Mouse (Mus musculus): ENCODE results near the gene Gatc. TPM values are rescaled to one million over a fixed set of nuclear protein-coding genes. Genes with fewer than 3 reads are reported as not detected.

The Gatc gene
- polyA plus RNA-seq, 1 experiment from 2014 or later, result 37.5 TPM

GRCm38 (mm10) chr5:115351348-115351747 is 10.4 kb upstream of the Gatc start:
- Histone ChIP-seq H3K9me3 (ENCODE audit: low read depth, low read length) (no peaks in the 10 kb centered on the region; the same call in 1 of the 2 replicates), H3K4me3 (ENCODE audit: low read depth, low read length) (no peak overlapping the region), H3K9ac (no peak overlapping the region), H3K4me1 (ENCODE audit: insufficient read depth) (peaks cover 4% of the 10 kb centered on the region; the same call in 1 of the 2 replicates), H3K27me3 (ENCODE audit: insufficient read depth, low read length) (no peaks in the 10 kb centered on the region), H3K36me3 (ENCODE audit: insufficient read depth) (peaks cover 3% of the 10 kb centered on the region; the same call in 1 of the 2 replicates), H3K27ac (ENCODE audit: low read depth) (no peak overlapping the region), H3K4me2 (no peak overlapping the region)
- 79% methylated on average over 5 of the region's 5 CpGs for WGBS
- no peak for ATAC-seq (ENCODE audit: insufficient read depth)
- TF ChIP-seq CTCF (IDR thresholded peaks at IDR 0.05; ENCODE audit: low read depth), result 0 out of 2 replicates have a peak, but pooled peaks have one; percentile 6
- no peak for DNase-seq

- Histone ChIP-seq H3K4me1 (ENCODE audit: insufficient read depth) (peaks cover 4% of the 10 kb centered on the region; the same call in 1 of the 2 replicates), H3K4me3 (ENCODE audit: low read depth, low read length) (peak overlapping the region; percentile 91), H3K27ac (ENCODE audit: low read depth) (peak overlapping the region; percentile 67), H3K9ac (peak overlapping the region; percentile 71), H3K27me3 (ENCODE audit: insufficient read depth, low read length) (no peaks in the 10 kb centered on the region), H3K4me2 (peak overlapping the region; percentile 87), H3K36me3 (ENCODE audit: insufficient read depth) (peaks cover 24% of the 10 kb centered on the region), H3K9me3 (ENCODE audit: low read depth, low read length) (no peaks in the 10 kb centered on the region; the same call in 1 of the 2 replicates)
- no peak for TF ChIP-seq CTCF (IDR thresholded peaks at IDR 0.05; ENCODE audit: low read depth)
- WGBS, result 1% methylated on average over 18 of the region's 18 CpGs
- DNase-seq (no peak), ATAC-seq (ENCODE audit: insufficient read depth) (no peak; the same call in 1 of the 2 replicates)
Measured at GRCm38 (mm10) chr5:115349225-115349555, 8.2 kb upstream of the Gatc start.

- Histone ChIP-seq H3K4me2 (peak within 1 kb of the TSS; percentile 87), H3K4me3 (ENCODE audit: low read depth, low read length) (peak within 1 kb of the TSS; percentile 91), H3K27me3 (ENCODE audit: insufficient read depth, low read length) (no peaks in the 10 kb centered on the region), H3K27ac (ENCODE audit: low read depth) (peak within 1 kb of the TSS; percentile 67), H3K9ac (peak within 1 kb of the TSS; percentile 71), H3K4me1 (ENCODE audit: insufficient read depth) (peaks cover 4% of the 10 kb centered on the region; the same call in 1 of the 2 replicates), H3K36me3 (ENCODE audit: insufficient read depth) (peaks cover 29% of the 10 kb centered on the region), H3K9me3 (ENCODE audit: low read depth, low read length) (no peaks in the 10 kb centered on the region; the same call in 1 of the 2 replicates)
- TF ChIP-seq CTCF (IDR thresholded peaks at IDR 0.05; ENCODE audit: low read depth), result peak; percentile 35; the same call in 1 of the 2 replicates
- DNase-seq (peak; percentile 100), ATAC-seq (ENCODE audit: insufficient read depth) (peak; percentile 92)
- under 1% methylated on average over 73 of the region's 74 CpGs for WGBS
Measured at GRCm38 (mm10) chr5:115348546-115349224, 7.7 kb upstream of the Gatc start, which contains the start of gene Cox6a1. TSS of gene Cox6a1 (minus strand) at chr5:115348981.

- ATAC-seq (ENCODE audit: insufficient read depth) (peak; percentile 59; the same call in 1 of the 2 replicates), DNase-seq (peak; percentile 92)
- Histone ChIP-seq H3K27ac (ENCODE audit: low read depth) (no peak overlapping the region), H3K9ac (peak overlapping the region; percentile 28; the same call in 1 of the 2 replicates), H3K27me3 (ENCODE audit: insufficient read depth, low read length) (no peaks in the 10 kb centered on the region), H3K9me3 (ENCODE audit: low read depth, low read length) (no peaks in the 10 kb centered on the region; the same call in 1 of the 2 replicates), H3K4me1 (ENCODE audit: insufficient read depth) (peaks cover 4% of the 10 kb centered on the region; the same call in 1 of the 2 replicates), H3K4me2 (peak overlapping the region; percentile 87), H3K4me3 (ENCODE audit: low read depth, low read length) (peak overlapping the region; percentile 91), H3K36me3 (ENCODE audit: insufficient read depth) (peaks cover 41% of the 10 kb centered on the region)
- TF ChIP-seq CTCF (IDR thresholded peaks at IDR 0.05; ENCODE audit: low read depth), result peak; percentile 88
- WGBS, result under 1% methylated on average over 5 of the region's 5 CpGs
Measured at GRCm38 (mm10) chr5:115347564-115347963, 6.6 kb upstream of the Gatc start.

- Histone ChIP-seq H3K36me3 (ENCODE audit: insufficient read depth) (peaks cover 43% of the 10 kb centered on the region), H3K4me2 (peak overlapping the region; percentile 87), H3K27ac (ENCODE audit: low read depth) (no peak overlapping the region; the same call in 1 of the 2 replicates), H3K27me3 (ENCODE audit: insufficient read depth, low read length) (no peaks in the 10 kb centered on the region), H3K4me1 (ENCODE audit: insufficient read depth) (no peaks in the 10 kb centered on the region; the same call in 1 of the 2 replicates), H3K9ac (peak overlapping the region; percentile 88), H3K4me3 (ENCODE audit: low read depth, low read length) (peak overlapping the region; percentile 88), H3K9me3 (ENCODE audit: low read depth, low read length) (no peaks in the 10 kb centered on the region)
- WGBS, result 10% methylated on average over 36 of the region's 36 CpGs
- no peak for TF ChIP-seq CTCF (IDR thresholded peaks at IDR 0.05; ENCODE audit: low read depth)
- no peak for DNase-seq
- ATAC-seq (ENCODE audit: insufficient read depth), result no peak
Measured at GRCm38 (mm10) chr5:115341314-115342165, 562 bp upstream of the Gatc start.

GRCm38 (mm10) chr5:115340007-115340406 is 971 bp downstream of the Gatc start:
- no peak for DNase-seq
- Histone ChIP-seq H3K27me3 (ENCODE audit: insufficient read depth, low read length) (no peaks in the 10 kb centered on the region), H3K4me2 (peak overlapping the region; percentile 87), H3K9me3 (ENCODE audit: low read depth, low read length) (no peaks in the 10 kb centered on the region), H3K4me3 (ENCODE audit: low read depth, low read length) (peak overlapping the region; percentile 88), H3K4me1 (ENCODE audit: insufficient read depth) (no peaks in the 10 kb centered on the region; the same call in 1 of the 2 replicates), H3K36me3 (ENCODE audit: insufficient read depth) (peaks cover 43% of the 10 kb centered on the region), H3K9ac (peak overlapping the region; percentile 88; the same call in 1 of the 2 replicates), H3K27ac (ENCODE audit: low read depth) (no peak overlapping the region)
- WGBS, result 14% methylated on average over 7 of the region's 7 CpGs
- ATAC-seq (ENCODE audit: insufficient read depth), result no peak
- TF ChIP-seq CTCF (IDR thresholded peaks at IDR 0.05; ENCODE audit: low read depth), result no peak
